Mouse (Mus musculus) colon, adult 2 months (tissue): ENCODE results near the gene Impg2. TPM values are rescaled to one million over a fixed set of nuclear protein-coding genes. Genes with fewer than 3 reads are reported as not detected.

Source experiments
- polyA plus RNA-seq: library from polyadenylated mRNA; depleted of rRNA; stranded (reverse); fragments of >200 nt; gene quantifications from 2 replicates; pipeline ENCODE4 v1.2.3, GENCODE M21; 2012; rRNA removed

Impg2 gene
- polyA plus RNA-seq = 0.02 TPM in 2 replicates

GRCm38 (mm10) chr16:56204051-56204450, at the start of gene Impg2:
TSS of gene Impg2 (plus strand) at chr16:56204313.

Other genes with a start within 250 kb of the Impg2 start
- 39.1 and 104 TPM in 2 replicates for gene Rpl24, start 238.0 kb upstream of the Impg2 start, polyA plus RNA-seq
- 3.0 and 4.0 TPM in 2 replicates for gene Zbtb11, start 230.4 kb upstream of the Impg2 start, polyA plus RNA-seq
- gene Pcnp, start 174.6 kb upstream of the Impg2 start, polyA plus RNA-seq = 5.0 and 6.1 TPM in 2 replicates
- 3.4 and 3.5 TPM in 2 replicates for gene Trmt10c, start 166.5 kb upstream of the Impg2 start, polyA plus RNA-seq
- 1.1 and 1.2 TPM in 2 replicates for gene Senp7, start 156.0 kb upstream of the Impg2 start, polyA plus RNA-seq